Mouse (Mus musculus): ENCODE results near the gene Zfp934. TPM values are rescaled to one million over a fixed set of nuclear protein-coding genes. Genes with fewer than 3 reads are reported as not detected.
"Not testable (repeated sequence)": the region's sequence is repeated elsewhere in the genome, so short reads cannot be mapped to it uniquely, and the experiment has no call there.

Gene Zfp934
- 23.5 and 25.4 TPM in 2 replicates for polyA plus RNA-seq (2015; fragmentation: Nextera tagmentation; extraction: Ambion mirVana)

DNA sequence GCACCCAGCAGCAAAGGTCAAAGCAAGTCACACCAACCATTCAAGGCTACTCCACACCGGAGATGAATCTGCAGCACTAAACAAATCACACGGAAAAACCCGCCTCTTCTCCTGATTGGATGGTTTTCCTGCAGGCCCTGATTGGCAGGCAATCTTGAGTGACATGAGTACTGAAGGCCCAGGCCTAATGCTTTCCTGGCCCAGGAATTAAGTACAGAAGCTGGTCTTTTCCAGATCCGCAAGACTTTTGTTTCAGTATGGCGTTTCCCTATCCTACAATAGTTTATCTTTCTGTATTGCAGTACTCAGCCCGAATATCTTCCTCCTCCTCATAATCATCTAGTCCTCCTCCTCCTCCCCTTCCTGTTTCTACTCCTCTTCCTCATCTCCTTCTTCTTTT lies at the start of gene Zfp934:
TSS of gene Zfp934 (minus strand) at position 101 of the 400 bp plus-strand sequence.
- 83% methylated on average over 3 of the region's 6 CpGs for WGBS
- not testable (repeated sequence) for H3K27ac ChIP-seq; H3K4me1 ChIP-seq; H3K9me3 ChIP-seq; H3K4me2 ChIP-seq; H3K36me3 ChIP-seq; H3K4me3 ChIP-seq; H3K9ac ChIP-seq; ATAC-seq (ENCODE audit: insufficient number of reproducible peaks, insufficient read depth, low FRiP score, low TSS enrichment, low read depth); H3K27me3 ChIP-seq

- H3K36me3 ChIP-seq; H3K9ac ChIP-seq; H3K4me2 ChIP-seq; H3K27me3 ChIP-seq; ATAC-seq (ENCODE audit: insufficient number of reproducible peaks, insufficient read depth, low FRiP score, low TSS enrichment, low read depth); H3K27ac ChIP-seq; H3K9me3 ChIP-seq; H3K4me3 ChIP-seq; H3K4me1 ChIP-seq: not testable (repeated sequence)
- 94% methylated on average over 4 of the region's 4 CpGs for WGBS
Observed at GRCm38 (mm10) chr13:62617449-62617848, 46.5 kb upstream of the Zfp934 start.

DNA sequence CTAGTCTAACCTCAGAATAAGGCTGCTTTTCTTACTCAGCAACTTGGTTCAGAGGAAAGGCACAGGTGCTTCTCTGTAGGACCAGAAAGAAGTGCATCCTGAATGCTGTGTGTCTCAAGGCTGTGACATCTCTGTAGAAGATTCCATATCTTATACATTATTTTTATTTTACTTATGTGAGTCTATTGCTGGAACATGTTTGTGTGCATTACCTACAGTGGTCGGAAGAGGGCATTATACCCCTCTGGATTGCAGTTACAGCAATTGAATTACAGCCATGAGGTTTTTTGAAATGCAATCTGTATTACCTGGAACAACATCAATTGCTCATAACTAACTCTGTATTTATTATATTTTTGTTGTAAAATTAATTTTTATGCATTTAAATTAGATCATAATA lies 9.3 kb downstream of the Zfp934 start:
- H3K36me3 ChIP-seq; H3K9ac ChIP-seq; H3K27ac ChIP-seq; H3K4me2 ChIP-seq; ATAC-seq (ENCODE audit: insufficient number of reproducible peaks, insufficient read depth, low FRiP score, low TSS enrichment, low read depth); H3K4me3 ChIP-seq; H3K27me3 ChIP-seq; H3K4me1 ChIP-seq; H3K9me3 ChIP-seq: not testable (repeated sequence)
- 24% methylated on average over 1 of the region's 1 CpGs for WGBS

DNA sequence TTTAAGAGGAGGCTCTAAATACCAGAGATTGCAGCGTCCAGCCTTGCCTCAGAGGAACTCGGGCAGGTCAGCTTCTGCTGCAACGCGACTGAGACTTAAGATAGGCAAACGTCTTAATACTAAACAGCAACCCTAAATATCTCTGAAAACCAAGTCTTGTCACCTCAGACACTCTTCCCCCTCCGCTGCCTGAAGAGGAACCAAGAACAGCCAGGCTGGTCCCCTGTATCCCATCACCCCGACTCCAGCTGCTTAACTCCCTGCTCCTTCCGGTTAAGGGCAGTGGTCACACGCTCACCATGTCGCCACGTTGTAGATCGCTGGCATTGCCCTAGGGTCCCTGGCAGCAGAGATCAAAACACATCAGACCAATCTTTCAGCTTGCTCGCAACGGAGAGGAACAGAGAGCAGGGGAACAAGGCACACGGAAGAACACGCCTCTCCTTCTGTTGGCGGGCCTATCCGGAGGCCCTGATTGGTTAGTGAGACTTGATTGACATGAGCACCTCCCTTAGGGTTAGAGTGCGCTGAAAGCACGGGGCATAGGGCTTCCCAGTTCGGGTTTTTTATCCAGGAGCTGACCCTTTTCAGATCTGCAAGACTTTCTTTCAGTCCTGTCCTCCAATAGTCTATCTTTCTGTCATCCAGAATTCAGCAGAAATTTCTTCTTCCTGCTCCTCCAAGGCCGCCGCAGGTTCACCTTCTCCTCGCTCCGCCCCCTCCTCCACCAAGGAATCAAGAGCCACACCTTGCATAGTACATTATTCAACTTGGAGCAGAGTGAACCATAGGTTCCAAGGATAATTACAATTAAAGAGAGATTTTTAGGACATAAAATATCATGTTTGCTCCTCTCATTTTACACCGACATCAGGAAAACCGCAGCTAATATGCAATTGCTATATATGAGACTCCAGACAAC lies 12.5 kb downstream of the Zfp934 start, which contains the start of gene Zfp935:
TSS of gene Zfp935 (minus strand) at position 323 of the 922 bp plus-strand sequence.
- H3K4me3 ChIP-seq, result peak within 1 kb of the TSS; percentile 51
- H3K4me1 ChIP-seq; H3K27ac ChIP-seq; H3K27me3 ChIP-seq; ATAC-seq (ENCODE audit: insufficient number of reproducible peaks, insufficient read depth, low FRiP score, low TSS enrichment, low read depth): not testable (repeated sequence)
- peaks cover 19% of the 10 kb centered on the region for H3K36me3 ChIP-seq
- H3K9me3 ChIP-seq, result peaks cover 19% of the 10 kb centered on the region
- 5% methylated on average over 27 of the region's 27 CpGs for WGBS
- peak within 1 kb of the TSS; percentile 51 for H3K4me2 ChIP-seq
- H3K9ac ChIP-seq, result peak within 1 kb of the TSS; percentile 72

DNA sequence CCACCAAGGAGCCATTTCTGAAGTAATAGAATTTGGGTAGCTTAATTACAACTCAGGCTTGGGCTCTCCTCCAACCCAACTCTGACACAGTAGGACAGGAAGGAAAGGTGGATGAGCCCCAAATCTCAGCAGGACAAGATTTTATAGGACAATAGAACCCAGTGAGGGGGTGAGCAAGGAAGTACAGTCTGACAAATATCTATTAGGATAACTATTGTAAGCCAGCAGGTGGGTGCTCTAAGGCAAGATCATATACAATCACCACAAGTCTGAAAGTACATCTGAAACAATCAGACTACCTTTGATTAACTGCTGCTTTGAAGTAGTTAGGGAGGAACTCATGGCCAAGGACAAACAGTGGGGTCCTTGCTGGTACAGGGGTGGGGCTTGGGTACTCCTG lies 40.9 kb downstream of the Zfp934 start:
- H3K27ac ChIP-seq; H3K27me3 ChIP-seq; ATAC-seq (ENCODE audit: insufficient number of reproducible peaks, insufficient read depth, low FRiP score, low TSS enrichment, low read depth); H3K36me3 ChIP-seq; H3K9ac ChIP-seq; H3K9me3 ChIP-seq; H3K4me3 ChIP-seq; H3K4me2 ChIP-seq; H3K4me1 ChIP-seq: not testable (repeated sequence)

DNA sequence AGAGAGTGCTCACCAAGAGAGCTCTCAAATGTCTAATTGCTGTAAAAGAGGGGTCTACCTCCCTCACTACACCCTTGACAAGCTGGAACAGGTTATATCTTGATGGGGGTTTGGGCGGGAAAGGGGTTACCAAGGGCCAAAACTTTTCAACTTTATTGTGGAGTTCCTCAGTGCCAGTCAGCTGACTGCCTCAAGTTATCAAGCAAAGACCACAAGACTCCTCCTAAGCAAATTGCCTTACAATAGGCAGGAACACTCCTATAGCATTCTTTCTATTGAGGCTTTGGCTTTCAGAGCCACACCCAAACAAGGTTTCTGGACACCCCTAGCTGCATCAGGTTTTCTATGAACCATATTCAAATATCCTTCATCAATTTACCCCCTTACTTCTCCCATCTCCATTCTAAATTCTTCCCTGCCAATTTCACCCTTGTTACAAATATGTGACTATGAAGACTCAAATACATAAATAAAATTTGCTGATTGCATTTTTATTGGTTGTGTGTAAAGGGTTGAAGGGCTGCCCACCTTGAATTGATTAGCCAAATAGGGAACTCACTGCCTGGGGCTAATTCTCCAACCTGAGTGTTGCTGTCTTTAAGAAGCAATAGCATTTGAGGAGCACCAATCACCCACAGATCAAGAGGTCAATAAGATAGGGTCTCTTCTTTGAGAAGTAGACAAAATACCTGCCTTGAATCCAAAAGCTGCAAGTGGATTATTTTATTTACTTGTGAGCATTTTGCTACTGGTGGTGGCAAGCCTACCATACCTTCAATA lies 60.2 kb downstream of the Zfp934 start:
- not testable (repeated sequence) for H3K4me2 ChIP-seq; ATAC-seq (ENCODE audit: insufficient number of reproducible peaks, insufficient read depth, low FRiP score, low TSS enrichment, low read depth); H3K9me3 ChIP-seq; H3K36me3 ChIP-seq; H3K27me3 ChIP-seq; H3K27ac ChIP-seq; H3K9ac ChIP-seq; H3K4me3 ChIP-seq; H3K4me1 ChIP-seq
- WGBS, result 93% methylated on average over 1 of the region's 1 CpGs

DNA sequence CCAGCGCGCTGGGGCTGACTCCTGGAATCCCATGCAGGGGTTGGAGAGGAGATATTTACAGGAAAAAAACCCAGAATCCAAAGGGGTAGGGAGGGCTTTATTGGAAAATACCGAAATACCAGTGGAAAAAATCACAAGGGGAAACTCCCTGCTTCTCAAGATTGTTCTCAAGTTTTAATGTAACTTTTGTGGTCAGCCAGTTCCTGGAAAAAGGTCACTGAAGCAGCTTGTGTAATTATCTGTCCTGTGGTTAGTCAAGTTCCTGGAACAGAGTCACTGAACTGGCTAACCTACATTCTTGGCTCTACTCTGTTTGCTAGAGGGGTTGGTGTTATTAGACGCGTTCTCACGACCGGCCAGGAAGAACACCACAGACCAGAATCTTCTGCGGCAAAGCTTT lies 98.3 kb downstream of the Zfp934 start:
- H3K4me1 ChIP-seq; H3K4me2 ChIP-seq; H3K9ac ChIP-seq; H3K9me3 ChIP-seq; H3K27me3 ChIP-seq; H3K4me3 ChIP-seq; H3K27ac ChIP-seq; ATAC-seq (ENCODE audit: insufficient number of reproducible peaks, insufficient read depth, low FRiP score, low TSS enrichment, low read depth); H3K36me3 ChIP-seq: not testable (repeated sequence)
- 92% methylated on average over 8 of the region's 8 CpGs for WGBS

DNA sequence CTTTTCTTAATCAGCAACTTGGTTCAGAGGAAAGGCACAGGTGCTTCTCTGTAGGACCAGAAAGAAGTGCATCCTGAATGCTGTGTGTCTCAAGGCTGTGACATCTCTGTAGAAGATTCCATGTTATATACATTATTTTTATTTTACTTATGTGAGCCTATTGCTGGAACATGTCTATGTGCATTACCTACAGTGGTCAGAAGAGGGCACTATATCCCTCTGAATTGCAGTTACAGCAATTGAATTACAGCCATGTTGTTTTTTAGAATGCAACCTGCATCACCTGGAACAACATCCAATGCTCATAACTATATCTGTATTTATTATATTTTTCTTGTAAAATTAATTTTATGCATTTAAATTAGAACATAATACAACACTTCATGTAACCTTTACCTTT lies 101.1 kb downstream of the Zfp934 start:
- H3K27ac ChIP-seq; H3K4me2 ChIP-seq; H3K36me3 ChIP-seq; ATAC-seq (ENCODE audit: insufficient number of reproducible peaks, insufficient read depth, low FRiP score, low TSS enrichment, low read depth); H3K4me1 ChIP-seq; H3K9me3 ChIP-seq; H3K9ac ChIP-seq; H3K27me3 ChIP-seq; H3K4me3 ChIP-seq: not testable (repeated sequence)

GRCm38 (mm10) chr13:62466424-62467334 lies 104.3 kb downstream of the Zfp934 start, which contains the start of gene Gm49359:
Gene Gm49359, minus strand, starts transcription at chr13:62466832.
- Histone ChIP-seq H3K4me2 (peak within 1 kb of the TSS; percentile 49), H3K36me3 (peaks cover 20% of the 10 kb centered on the region), H3K27ac (peak within 1 kb of the TSS; percentile 75), H3K9ac (peak within 1 kb of the TSS; percentile 80), H3K9me3 (peaks cover 10% of the 10 kb centered on the region), H3K4me3 (peak within 1 kb of the TSS; percentile 66)
- H3K27me3 ChIP-seq, H3K4me1 ChIP-seq: not testable (repeated sequence)
- ATAC-seq (ENCODE audit: insufficient number of reproducible peaks, insufficient read depth, low FRiP score, low TSS enrichment, low read depth), result peak; percentile 87
- 2% methylated on average over 28 of the region's 28 CpGs for WGBS
